Mouse (Mus musculus) frontal cortex, adult (tissue): ENCODE data around the gene Gp9.

Experiments
- ATAC-seq: cut with Nextera tagmentation; 2 replicates; pipeline ENCODE4 v1.9.2; 2017; ENCODE audit warnings: mild to moderate bottlenecking, moderate library complexity, mixed read lengths; ENCODE audit not compliant: low TSS enrichment

Gp9 gene

DNA sequence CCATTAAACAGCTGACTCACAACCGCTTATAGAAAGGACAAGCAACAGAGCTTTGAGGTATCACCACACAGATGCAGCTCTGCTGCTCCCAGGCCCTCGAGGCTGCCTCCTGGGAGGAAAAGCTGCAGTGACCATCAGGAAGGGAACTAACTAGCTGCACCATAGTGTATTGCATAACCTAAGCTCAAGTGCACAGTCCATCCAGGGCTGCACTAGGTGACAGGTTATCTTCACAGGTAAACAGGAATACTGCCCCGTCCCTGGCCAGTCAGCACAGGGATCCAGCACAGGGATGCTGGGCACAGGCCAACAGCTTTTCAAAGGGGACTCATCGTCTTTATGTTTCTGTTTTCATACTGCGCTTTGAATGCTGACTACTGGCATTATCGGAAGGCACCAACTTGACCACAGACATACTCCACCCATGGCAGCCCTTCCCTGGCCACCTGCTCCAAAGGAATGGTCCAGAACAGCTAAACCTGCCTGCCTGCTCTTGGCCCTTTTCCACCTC, 31.8 kb downstream of the Gp9 start:
- ATAC-seq: no peak

DNA sequence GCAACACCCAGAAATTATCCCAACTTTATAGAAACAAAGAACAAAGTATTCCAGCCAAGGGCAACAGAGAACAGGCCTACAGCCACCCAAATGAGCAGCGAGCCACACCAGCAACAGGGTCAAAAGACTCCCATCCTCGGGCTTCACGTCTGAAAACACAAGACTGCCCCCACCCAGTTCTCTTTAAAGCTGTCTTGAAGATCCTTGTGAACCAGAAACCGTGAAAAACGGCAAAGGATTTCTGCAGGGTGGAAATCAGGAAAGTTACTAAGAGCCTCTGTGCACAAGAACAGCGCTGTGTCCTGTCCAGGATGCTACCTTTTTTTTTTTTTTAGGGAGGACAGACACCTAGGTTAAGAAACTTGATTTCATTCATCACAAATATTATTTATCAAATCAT, 32.4 kb downstream of the Gp9 start:
- no peak for ATAC-seq

DNA sequence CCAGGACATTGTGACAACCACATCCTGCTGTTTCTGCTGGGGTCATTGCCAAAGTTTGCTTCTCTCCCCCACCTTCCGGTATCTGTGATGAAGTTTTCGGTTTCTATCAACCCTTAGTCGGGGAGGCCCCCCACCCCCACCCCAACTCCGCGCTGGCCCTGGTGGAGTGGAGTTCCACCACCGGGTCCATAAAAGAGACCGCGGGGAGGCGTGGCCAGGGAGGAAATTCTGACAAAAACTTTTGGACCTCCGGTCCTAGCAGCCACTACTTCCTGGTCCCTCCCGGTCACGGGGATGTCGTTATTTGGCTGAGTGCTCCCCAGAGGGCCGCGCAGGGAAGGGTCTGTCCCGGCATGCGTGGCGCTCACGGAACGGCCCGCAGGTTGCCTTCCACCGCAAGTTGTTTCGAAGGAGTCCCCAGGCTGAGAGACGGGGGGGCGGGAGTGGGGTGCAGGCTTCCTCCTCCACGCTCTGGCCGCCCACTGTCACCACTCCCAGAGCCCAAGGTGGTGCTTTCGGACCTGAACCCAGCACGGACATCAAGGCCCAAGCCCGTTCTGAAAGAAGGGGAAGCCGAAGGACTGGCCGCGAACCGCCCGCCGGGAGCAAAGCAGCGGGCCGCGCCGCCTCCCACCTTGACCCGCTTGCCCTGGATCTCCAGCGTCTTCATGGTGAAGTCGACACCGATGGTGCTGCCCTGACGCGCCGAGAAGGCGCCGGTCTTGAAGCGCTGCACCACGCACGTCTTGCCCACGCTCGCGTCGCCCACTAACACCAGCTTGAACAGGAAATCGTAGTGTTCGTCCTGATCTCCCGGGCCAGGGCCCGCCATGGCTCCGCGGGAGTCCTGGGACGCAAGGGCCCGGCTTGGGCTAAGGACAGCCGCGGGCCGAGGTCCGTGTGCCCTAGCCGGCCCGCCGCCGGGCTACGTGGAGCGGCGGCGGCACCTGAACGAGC, 33.1 kb downstream of the Gp9 start:
- ATAC-seq: peak; percentile 50

DNA sequence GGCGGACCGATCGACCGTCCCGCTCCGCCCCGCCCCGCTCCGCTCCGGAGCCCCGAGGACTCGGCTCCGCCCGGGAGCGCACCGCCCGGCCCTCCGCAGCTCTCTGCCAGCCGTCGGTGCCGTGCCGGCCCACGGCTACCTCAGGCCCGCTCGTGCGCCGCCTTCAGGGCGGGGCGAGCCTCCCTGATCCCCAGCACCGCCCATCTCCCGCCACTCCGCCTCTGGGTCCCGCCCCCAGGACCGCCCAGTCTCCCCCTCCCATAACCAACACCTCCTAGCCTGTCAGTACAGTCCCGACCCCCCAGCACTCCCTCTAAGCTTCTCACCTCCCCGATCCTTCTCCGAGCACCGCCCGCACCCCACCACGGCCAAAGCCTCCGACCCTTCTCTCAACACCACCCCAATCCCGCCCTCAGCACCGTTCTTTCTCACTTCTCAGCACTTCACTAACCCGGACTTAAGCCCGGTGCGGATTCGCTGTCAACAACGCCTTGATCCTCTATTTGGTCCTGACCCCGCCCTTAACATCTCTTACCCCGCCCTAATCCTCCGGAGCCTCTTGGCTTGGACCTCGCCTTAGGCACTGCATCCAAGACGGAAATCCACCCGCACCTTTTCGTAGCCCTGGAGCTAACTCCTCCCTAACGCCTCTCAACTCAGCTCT, 33.9 kb downstream of the Gp9 start, which contains the start of gene Rab43:
Gene Rab43, minus strand, starts transcription at position 490 of the 664 bp plus-strand sequence.
- peak; percentile 88 for ATAC-seq

DNA sequence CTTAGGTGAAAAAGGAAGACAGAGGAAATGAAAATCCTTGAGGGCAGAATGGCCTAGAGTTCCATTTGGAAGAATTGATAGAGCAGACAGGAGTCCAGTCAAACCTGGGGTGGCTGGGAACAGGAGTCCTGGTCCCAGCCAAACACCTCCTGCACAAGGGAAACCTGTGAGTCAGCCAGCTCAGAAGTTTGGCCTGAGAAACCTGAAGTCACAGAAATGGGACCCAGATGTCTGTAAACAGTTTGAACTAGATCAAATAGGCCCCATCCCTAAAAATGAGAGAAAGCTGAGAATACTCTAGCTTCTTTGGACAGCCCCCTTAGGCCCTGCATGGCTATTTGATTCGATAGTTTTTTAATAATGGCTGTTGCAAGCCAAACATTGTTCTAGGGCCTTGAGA, 34.8 kb downstream of the Gp9 start:
- ATAC-seq: no peak

DNA sequence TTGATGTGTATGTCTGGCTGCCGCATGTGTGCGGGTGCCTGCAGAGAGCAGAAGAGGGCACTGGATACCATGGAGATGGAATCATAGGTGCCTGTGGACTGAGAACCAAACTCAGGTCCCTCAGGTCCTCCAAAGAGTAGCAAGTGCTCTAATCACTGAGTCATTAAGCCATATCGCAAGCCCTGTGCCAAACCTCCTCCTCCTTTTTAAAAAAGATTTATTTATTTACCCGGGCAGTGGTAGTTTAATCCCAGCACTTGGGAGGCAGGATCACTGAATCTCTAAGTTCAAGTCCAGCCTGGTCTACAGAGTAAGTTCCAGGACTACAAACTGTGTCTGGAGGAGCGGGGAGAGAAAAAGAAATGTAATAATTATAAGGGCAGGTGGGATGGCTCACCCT, 36.6 kb downstream of the Gp9 start:
- ATAC-seq: no peak

DNA sequence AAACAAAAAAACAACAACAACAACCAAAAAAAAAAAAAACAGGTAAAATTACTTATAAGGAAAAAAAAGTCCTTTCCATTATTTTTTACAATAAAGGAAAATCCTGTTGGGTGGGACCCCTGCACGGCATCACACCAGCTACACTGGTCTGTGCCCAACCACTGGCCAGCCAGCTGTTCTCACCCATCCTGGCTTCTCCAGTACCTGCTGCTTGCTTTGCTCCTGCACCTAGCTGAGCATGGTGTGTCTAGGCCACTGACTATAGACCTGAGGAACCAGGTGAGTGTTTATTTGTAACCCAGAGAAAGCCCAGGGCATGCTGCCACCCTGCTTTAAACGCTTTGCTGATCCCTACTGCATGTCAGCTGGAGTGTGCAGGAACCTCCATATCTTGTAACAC, 42.5 kb downstream of the Gp9 start:
- no peak for ATAC-seq
